Mouse (Mus musculus): Measurements from ENCODE around the gene Hc. TPM values are rescaled to one million over a fixed set of nuclear protein-coding genes. Genes with fewer than 3 reads are reported as not detected.

The Hc gene
- polyA plus RNA-seq, 1 experiment from 2014 or later = 0.26 TPM

- 90% methylated on average over 3 of the region's 3 CpGs for WGBS
- no peak within 1 kb of the TSS for H3K4me3 ChIP-seq (ENCODE audit: low read depth, low read length)
Observed at GRCm38 (mm10) chr2:35101443-35101842, 40.2 kb upstream of the Hc start, which contains the start of gene AI182371. AI182371 (minus strand) TSS chr2:35101543.

GRCm38 (mm10) chr2:35100529-35100928 is 39.3 kb upstream of the Hc start:
- Histone ChIP-seq H3K9ac (ENCODE audit: low read length) (no peak overlapping the region), H3K36me3 (ENCODE audit: control insufficient read depth, insufficient read depth, low read length) (no peaks in the 10 kb centered on the region), H3K4me2 (no peak overlapping the region), H3K27ac (ENCODE audit: low read depth, low read length) (no peak overlapping the region), H3K4me1 (ENCODE audit: control insufficient read depth, insufficient read depth, low read length) (no peaks in the 10 kb centered on the region), H3K9me3 (ENCODE audit: control insufficient read depth, low read length) (no peaks in the 10 kb centered on the region), H3K4me3 (ENCODE audit: low read depth, low read length) (no peak overlapping the region), H3K27me3 (ENCODE audit: control insufficient read depth, insufficient read depth, low read length) (no peaks in the 10 kb centered on the region)
- DNase-seq (ENCODE audit: low spot score, missing footprints) = no peak
- 87% methylated on average over 6 of the region's 6 CpGs for WGBS
- ATAC-seq (ENCODE audit: low FRiP score) = no peak

More at GRCm38 (mm10) chr2:35101443-35101842, 40.2 kb upstream of the Hc start, which contains the start of gene AI182371:
- Histone ChIP-seq H3K9me3 (ENCODE audit: control insufficient read depth, low read length) (no peaks in the 10 kb centered on the region), H3K27me3 (ENCODE audit: control insufficient read depth, insufficient read depth, low read length) (no peaks in the 10 kb centered on the region), H3K4me2 (no peak within 1 kb of the TSS), H3K36me3 (ENCODE audit: control insufficient read depth, insufficient read depth, low read length) (no peaks in the 10 kb centered on the region), H3K4me1 (ENCODE audit: control insufficient read depth, insufficient read depth, low read length) (no peaks in the 10 kb centered on the region), H3K27ac (ENCODE audit: low read depth, low read length) (no peak within 1 kb of the TSS), H3K9ac (ENCODE audit: low read length) (no peak within 1 kb of the TSS)
- DNase-seq (ENCODE audit: low spot score, missing footprints) (no peak), ATAC-seq (ENCODE audit: low FRiP score) (no peak)

- Histone ChIP-seq H3K4me3 (ENCODE audit: low read depth, low read length) (no peak overlapping the region), H3K4me2 (no peak overlapping the region), H3K27ac (ENCODE audit: low read depth, low read length) (no peak overlapping the region), H3K9ac (ENCODE audit: low read length) (no peak overlapping the region), H3K27me3 (ENCODE audit: control insufficient read depth, insufficient read depth, low read length) (no peaks in the 10 kb centered on the region), H3K4me1 (ENCODE audit: control insufficient read depth, insufficient read depth, low read length) (no peaks in the 10 kb centered on the region), H3K9me3 (ENCODE audit: control insufficient read depth, low read length) (no peaks in the 10 kb centered on the region), H3K36me3 (ENCODE audit: control insufficient read depth, insufficient read depth, low read length) (no peaks in the 10 kb centered on the region)
- ATAC-seq (ENCODE audit: low FRiP score) (no peak), DNase-seq (ENCODE audit: low spot score, missing footprints) (peak; percentile 39)
- 74% methylated on average over 4 of the region's 4 CpGs for WGBS
Observed at GRCm38 (mm10) chr2:35087418-35087817, 26.2 kb upstream of the Hc start.

GRCm38 (mm10) chr2:35079166-35079565 is 17.9 kb upstream of the Hc start:
- ATAC-seq (ENCODE audit: low FRiP score) (no peak), DNase-seq (ENCODE audit: low spot score, missing footprints) (peak; percentile 54)
- Histone ChIP-seq H3K9me3 (ENCODE audit: control insufficient read depth, low read length) (no peaks in the 10 kb centered on the region), H3K4me3 (ENCODE audit: low read depth, low read length) (no peak overlapping the region), H3K9ac (ENCODE audit: low read length) (no peak overlapping the region), H3K4me2 (no peak overlapping the region), H3K36me3 (ENCODE audit: control insufficient read depth, insufficient read depth, low read length) (no peaks in the 10 kb centered on the region), H3K27ac (ENCODE audit: low read depth, low read length) (no peak overlapping the region), H3K27me3 (ENCODE audit: control insufficient read depth, insufficient read depth, low read length) (no peaks in the 10 kb centered on the region), H3K4me1 (ENCODE audit: control insufficient read depth, insufficient read depth, low read length) (no peaks in the 10 kb centered on the region)
- WGBS = 72% methylated on average over 6 of the region's 6 CpGs

- Histone ChIP-seq H3K4me3 (ENCODE audit: low read depth, low read length) (no peak overlapping the region), H3K4me1 (ENCODE audit: control insufficient read depth, insufficient read depth, low read length) (no peaks in the 10 kb centered on the region), H3K27me3 (ENCODE audit: control insufficient read depth, insufficient read depth, low read length) (no peaks in the 10 kb centered on the region), H3K36me3 (ENCODE audit: control insufficient read depth, insufficient read depth, low read length) (no peaks in the 10 kb centered on the region), H3K27ac (ENCODE audit: low read depth, low read length) (no peak overlapping the region), H3K9ac (ENCODE audit: low read length) (no peak overlapping the region), H3K4me2 (no peak overlapping the region), H3K9me3 (ENCODE audit: control insufficient read depth, low read length) (no peaks in the 10 kb centered on the region)
- 88% methylated on average over 3 of the region's 3 CpGs for WGBS
- ATAC-seq (ENCODE audit: low FRiP score) (no peak), DNase-seq (ENCODE audit: low spot score, missing footprints) (no peak)
Observed at GRCm38 (mm10) chr2:35074328-35074727, 13.1 kb upstream of the Hc start.

- Histone ChIP-seq H3K4me1 (ENCODE audit: control insufficient read depth, insufficient read depth, low read length) (no peaks in the 10 kb centered on the region), H3K27me3 (ENCODE audit: control insufficient read depth, insufficient read depth, low read length) (no peaks in the 10 kb centered on the region), H3K36me3 (ENCODE audit: control insufficient read depth, insufficient read depth, low read length) (no peaks in the 10 kb centered on the region), H3K4me2 (no peak overlapping the region), H3K9ac (ENCODE audit: low read length) (no peak overlapping the region), H3K4me3 (ENCODE audit: low read depth, low read length) (no peak overlapping the region), H3K27ac (ENCODE audit: low read depth, low read length) (no peak overlapping the region), H3K9me3 (ENCODE audit: control insufficient read depth, low read length) (no peaks in the 10 kb centered on the region)
- WGBS = 87% methylated on average over 2 of the region's 2 CpGs
- DNase-seq (ENCODE audit: low spot score, missing footprints) (no peak), ATAC-seq (ENCODE audit: low FRiP score) (no peak)
Observed at GRCm38 (mm10) chr2:35072547-35072946, 11.3 kb upstream of the Hc start.

GRCm38 (mm10) chr2:35070275-35070674 is 9.0 kb upstream of the Hc start:
- no peak overlapping the region for H3K4me3 ChIP-seq (ENCODE audit: low read depth, low read length)
- no peaks in the 10 kb centered on the region for H3K9me3 ChIP-seq (ENCODE audit: control insufficient read depth, low read length)
- ATAC-seq (ENCODE audit: low FRiP score) (no peak), DNase-seq (ENCODE audit: low spot score, missing footprints) (no peak)
- no peak overlapping the region for H3K9ac ChIP-seq (ENCODE audit: low read length)
- H3K4me2 ChIP-seq = no peak overlapping the region
- 87% methylated on average over 4 of the region's 4 CpGs for WGBS
- H3K36me3 ChIP-seq (ENCODE audit: control insufficient read depth, insufficient read depth, low read length) = no peaks in the 10 kb centered on the region
- no peaks in the 10 kb centered on the region for H3K4me1 ChIP-seq (ENCODE audit: control insufficient read depth, insufficient read depth, low read length)
- H3K27me3 ChIP-seq (ENCODE audit: control insufficient read depth, insufficient read depth, low read length) = no peaks in the 10 kb centered on the region
- H3K27ac ChIP-seq (ENCODE audit: low read depth, low read length) = no peak overlapping the region

- no peaks in the 10 kb centered on the region for H3K36me3 ChIP-seq (ENCODE audit: control insufficient read depth, insufficient read depth, low read length)
- DNase-seq (ENCODE audit: low spot score, missing footprints) (no peak), ATAC-seq (ENCODE audit: low FRiP score) (no peak)
- H3K27ac ChIP-seq (ENCODE audit: low read depth, low read length) = no peak overlapping the region
- no peak overlapping the region for H3K9ac ChIP-seq (ENCODE audit: low read length)
- WGBS = 89% methylated on average over 1 of the region's 1 CpGs
- H3K4me2 ChIP-seq = no peak overlapping the region
- no peak overlapping the region for H3K4me3 ChIP-seq (ENCODE audit: low read depth, low read length)
- H3K9me3 ChIP-seq (ENCODE audit: control insufficient read depth, low read length) = no peaks in the 10 kb centered on the region
- no peaks in the 10 kb centered on the region for H3K4me1 ChIP-seq (ENCODE audit: control insufficient read depth, insufficient read depth, low read length)
- no peaks in the 10 kb centered on the region for H3K27me3 ChIP-seq (ENCODE audit: control insufficient read depth, insufficient read depth, low read length)
Observed at GRCm38 (mm10) chr2:35069124-35069523, 7.9 kb upstream of the Hc start.

- ATAC-seq (ENCODE audit: low FRiP score) = no peak
- Histone ChIP-seq H3K27me3 (ENCODE audit: control insufficient read depth, insufficient read depth, low read length) (no peaks in the 10 kb centered on the region), H3K4me2 (no peak overlapping the region), H3K4me1 (ENCODE audit: control insufficient read depth, insufficient read depth, low read length) (no peaks in the 10 kb centered on the region), H3K9me3 (ENCODE audit: control insufficient read depth, low read length) (no peaks in the 10 kb centered on the region), H3K9ac (ENCODE audit: low read length) (no peak overlapping the region), H3K4me3 (ENCODE audit: low read depth, low read length) (no peak overlapping the region), H3K27ac (ENCODE audit: low read depth, low read length) (no peak overlapping the region), H3K36me3 (ENCODE audit: control insufficient read depth, insufficient read depth, low read length) (no peaks in the 10 kb centered on the region)
- DNase-seq (ENCODE audit: low spot score, missing footprints) = no peak
- WGBS = 92% methylated on average over 11 of the region's 11 CpGs
Observed at GRCm38 (mm10) chr2:35067117-35067516, 5.9 kb upstream of the Hc start.

Measured in midbrain, embryonic 11.5 days (tissue).